Mouse (Mus musculus): Measurements from ENCODE around the gene Dram1.

Gene Dram1

DNA sequence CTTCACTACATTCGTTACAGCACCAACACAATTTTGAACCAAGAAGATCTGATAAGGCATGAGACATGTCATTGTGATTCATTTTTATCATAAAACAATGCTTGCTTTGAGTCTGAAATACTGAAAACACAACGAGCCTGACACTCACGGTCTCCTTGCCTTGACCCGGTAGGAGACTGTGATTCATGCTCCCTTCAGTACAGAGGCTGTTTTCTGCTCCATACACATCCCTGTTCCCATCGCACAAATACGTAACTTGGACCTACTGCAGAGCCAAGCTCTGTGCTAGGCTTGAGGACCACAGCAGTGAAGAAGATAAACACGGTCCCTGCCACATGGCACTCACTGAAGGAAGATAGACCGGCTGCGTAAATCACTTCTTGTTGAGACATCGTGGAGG lies 90.8 kb downstream of the Dram1 start:
- no peak for DNase-seq (ENCODE audit: low spot score in 2 of 2)

- DNase-seq (ENCODE audit: low spot score in 2 of 2): no peak
Observed at GRCm38 (mm10) chr10:88287261-88287660, 91.6 kb downstream of the Dram1 start.

GRCm38 (mm10) chr10:88284343-88284990 lies 94.4 kb downstream of the Dram1 start:
- DNase-seq (ENCODE audit: low spot score in 2 of 2): no peak

DNA sequence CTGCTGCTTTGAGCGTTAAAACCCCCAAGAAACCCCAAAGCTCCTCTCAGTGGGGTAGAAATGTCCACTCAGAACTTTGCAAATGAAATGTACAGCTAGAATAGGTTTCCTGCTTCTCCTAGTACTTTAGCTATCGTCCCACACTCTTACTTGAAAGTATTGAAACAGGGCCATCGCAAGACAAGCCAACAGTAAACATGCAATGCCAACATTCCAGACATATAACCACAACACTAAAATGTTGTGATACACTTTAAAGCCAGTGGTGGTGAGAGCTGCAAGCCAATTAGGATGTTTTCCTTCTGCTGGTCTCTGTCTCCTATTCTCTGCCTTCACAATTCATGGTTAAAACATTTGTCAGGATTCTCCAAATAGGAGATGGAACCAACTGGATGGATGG lies 97.2 kb downstream of the Dram1 start:
- no peak for DNase-seq (ENCODE audit: low spot score in 2 of 2)

- DNase-seq (ENCODE audit: low spot score in 2 of 2): no peak
Observed at GRCm38 (mm10) chr10:88274045-88274444, 104.8 kb downstream of the Dram1 start.
